Mouse (Mus musculus): ENCODE measurements at regions not wholly inside any gene's neighbourhood (a gene's known extent, or its start where the extent isn't known, plus 50 kb on each side); places are given as distances from the start of the nearest gene placed in this dataset.

DNA sequence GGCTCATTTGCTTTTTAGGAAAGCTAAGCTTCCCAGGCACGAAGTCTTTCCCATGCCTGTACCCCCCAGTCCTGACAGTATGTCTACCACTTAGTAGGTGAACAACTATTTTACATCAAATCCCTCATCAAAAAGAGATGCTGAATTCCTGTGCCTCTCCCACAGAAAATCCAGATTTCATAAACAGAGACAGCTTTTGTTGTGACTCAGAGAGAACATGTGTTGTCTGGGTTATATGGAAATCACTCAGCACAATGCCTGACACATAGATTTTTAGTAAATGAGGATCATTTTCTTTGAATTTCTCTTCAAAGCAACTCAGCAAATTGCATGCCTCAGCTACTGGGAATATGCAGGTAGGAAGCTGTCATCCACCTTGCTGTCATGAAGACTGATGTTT, 193.5 kb downstream of the Usp46 start:
- DNase-seq (ENCODE audit: low spot score), result no peak

DNA sequence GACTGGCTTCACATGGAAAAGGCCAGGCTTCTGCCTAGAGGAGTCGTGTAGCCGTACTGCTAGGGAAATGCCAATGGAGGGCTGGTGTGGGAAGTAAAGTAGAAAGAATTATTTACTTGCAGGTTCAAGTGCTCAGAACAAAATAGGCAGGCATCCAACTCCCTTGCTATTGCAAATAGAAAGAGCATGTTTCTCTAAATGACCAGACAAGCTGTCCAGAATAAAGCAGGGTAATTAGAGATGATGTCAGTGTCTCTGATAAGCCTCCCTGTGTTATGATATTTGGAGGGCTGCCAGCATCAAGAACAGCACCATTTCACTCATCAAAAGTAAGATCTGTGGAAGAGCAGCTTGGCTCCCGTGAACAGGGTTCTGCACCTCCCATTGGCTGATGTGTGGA, 192.4 kb downstream of the Usp46 start:
- DNase-seq (ENCODE audit: low spot score), result no peak

DNA sequence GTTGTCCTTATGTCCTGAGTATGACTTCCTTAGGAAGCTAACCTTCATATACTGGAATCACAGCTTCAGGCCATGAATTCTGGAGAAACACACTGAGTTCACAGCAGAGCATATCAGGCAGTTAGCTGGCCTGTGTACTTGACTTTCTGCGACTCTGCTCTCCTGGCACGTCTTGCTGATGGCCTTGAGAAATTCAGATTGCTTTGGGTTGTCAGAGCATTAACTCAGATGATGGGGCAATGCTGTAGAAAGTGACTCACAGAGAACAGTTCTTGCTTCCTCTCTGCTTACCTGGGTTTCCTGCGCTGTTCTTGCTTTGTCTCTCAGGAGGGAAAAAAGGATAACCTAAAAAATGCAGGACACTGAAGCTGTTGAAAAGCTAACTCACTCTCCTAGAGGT, 187.3 kb downstream of the Usp46 start:
- no peak for DNase-seq (ENCODE audit: low spot score)

DNA sequence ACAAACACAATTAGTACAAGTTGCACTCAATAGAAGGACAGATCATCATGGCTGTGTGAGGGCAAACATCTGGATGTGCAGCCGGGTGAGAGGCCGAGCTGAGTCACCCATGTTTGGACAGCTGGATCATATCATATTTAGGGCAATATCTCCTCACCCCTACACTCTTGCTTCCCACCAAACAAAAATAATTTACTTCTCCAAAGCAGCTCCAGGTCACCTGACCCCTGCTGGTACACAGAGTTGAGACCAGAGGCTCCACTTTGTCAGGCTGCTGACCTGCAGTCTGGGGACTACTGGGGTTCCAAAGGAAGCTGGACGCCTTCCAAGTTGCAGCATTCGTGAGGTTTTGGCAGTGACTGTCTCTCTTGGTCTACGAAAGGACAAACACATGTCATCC, 186.3 kb downstream of the Usp46 start:
- DNase-seq (ENCODE audit: low spot score), result no peak

DNA sequence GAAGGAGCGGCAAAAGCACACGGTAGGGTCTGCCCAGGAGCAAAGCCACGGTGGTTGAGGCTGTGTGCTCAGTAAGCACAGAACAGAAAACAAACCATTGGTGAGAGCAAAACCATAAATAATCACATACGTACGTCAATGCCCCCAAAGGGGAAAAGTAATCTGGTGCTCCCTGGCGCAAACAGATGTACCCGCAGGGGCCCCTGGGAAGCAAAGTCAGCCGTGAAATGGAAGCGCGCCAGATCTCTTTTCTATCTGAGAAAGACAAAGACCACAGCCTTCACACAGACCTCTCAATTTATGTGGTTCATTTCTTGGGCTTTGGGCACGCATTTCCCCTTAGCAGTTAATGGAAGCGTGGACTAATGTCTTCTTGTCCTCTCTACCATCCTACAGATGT, 183.2 kb downstream of the Usp46 start:
- DNase-seq (ENCODE audit: low spot score), result no peak

DNA sequence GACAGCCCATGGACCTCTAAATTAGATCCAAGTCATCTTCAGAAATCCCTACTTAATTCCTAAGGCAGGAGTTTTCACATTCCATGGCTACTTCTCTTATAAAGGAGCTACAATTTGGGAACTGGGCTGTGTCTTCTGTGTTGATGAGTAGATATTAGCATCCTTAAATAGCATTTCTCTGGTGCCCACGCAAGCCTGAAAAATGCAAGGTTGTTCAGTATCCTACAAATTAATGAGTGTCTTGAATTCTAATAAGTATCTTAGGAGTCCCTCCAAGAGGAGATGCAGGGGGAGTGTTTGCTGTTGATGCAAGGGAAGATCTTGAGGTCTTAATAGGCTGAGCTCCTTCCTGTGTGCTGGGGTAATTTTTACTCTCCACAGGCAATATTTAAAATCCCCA, 182.5 kb downstream of the Usp46 start:
- no peak for DNase-seq (ENCODE audit: low spot score)

DNA sequence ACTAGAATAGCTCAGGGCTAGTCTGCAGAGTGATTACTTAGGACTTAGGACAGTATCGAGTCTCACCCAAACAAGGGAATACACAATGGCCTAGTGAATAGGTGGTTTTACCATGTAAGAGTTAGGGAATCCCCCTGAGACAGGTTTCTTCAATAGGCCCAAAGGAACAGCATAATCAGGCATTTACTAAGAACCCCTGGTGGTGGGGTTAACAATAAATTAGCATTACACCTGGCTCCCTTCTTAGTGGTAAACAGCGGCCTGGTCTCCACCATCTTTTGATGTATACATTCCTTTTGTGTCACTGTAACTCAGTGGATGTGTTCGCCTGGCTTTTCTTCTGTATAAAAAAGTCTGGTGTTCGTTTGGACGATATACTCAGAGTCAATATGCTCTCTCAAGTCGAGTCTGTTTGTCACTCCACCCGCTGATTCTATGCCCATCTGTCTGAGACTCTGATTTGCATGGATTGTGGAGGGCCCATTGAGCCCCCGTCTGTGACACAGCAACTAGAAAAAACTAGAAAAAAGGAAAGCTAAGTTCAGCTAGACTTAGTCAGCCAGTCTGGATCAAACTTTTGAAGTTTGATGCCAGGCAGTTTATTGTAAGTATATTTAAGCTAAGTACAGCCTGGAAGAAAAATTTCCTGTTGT, 180.8 kb downstream of the Usp46 start:
- no peak for DNase-seq (ENCODE audit: low spot score)

DNA sequence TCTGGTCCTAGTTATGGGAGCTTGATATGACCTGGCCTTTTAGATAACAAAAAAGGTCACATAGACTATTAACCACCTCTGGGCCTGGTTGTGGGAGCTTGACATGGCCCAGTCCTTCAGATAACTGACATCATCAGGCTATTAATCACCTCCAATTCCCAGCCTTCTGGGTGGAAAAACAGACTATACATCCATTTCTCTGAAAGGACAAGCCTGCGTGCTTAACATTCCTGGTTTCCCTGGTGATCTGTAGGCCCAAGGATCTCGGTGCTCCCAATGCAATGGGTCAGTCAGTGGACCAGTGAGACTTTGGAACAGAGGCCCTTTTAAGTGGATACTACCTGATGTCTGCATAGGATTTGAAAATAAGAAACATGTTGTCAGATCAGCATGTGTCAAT, 179.8 kb downstream of the Usp46 start:
- no peak for DNase-seq (ENCODE audit: low spot score)

DNA sequence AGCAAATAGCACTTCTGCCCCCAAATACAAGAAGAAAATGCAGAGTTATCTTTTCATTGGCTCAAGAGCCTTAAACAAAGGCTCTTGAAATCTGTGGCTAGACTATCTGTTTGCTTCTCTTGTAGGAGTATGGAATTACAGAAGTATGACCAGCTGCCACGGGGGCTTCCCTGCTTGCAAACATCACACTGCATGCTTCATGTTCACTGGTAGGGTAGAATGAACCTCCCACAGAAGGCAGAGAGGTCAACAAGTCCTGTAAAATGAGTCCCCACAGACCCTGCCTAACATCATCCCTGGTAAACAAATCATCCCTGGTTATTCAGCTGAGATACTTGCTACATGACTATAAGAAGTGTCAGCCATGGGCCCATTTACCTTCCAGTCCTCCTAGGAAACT, 178.9 kb downstream of the Usp46 start:
- no peak for DNase-seq (ENCODE audit: low spot score)

DNA sequence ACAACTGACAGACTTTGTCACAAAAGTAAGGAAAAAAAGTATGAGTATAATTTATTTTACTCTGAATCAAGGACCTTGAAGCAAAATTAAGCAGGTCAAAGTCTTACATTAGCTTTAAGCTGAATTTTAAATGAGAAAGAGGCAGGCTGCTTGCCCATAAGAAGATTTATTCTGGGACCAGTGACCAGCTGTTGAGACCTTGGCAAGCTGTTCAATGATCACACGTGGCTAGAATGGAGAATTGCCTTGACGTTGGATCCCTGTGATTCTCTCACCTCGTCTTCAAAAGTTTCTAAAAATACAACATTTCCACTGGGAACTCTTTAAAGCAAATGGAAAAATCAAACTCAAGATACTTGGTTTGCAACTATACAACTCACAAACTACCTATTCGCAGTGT, 177.3 kb downstream of the Usp46 start:
- no peak for DNase-seq (ENCODE audit: low spot score)

DNA sequence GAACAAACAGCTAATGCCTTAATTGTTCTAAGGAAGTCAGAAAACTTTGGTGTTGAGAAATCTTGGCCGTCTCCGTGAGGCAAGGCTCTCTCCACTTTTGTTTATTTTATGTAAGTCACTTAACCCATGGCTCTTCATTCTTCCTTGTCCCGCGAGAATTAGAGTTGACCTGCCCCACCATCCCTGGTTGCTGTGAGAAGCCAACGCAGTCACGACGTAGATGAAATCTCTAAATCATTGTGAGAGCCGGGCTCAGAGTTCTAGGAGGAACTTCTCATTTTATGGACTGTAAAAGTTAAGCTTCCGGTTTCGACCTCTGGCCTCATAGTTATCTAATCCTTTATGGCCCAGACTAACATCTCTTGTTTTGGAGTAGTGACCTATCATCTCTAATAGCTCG, 176.6 kb downstream of the Usp46 start:
- DNase-seq (ENCODE audit: low spot score), result no peak

DNA sequence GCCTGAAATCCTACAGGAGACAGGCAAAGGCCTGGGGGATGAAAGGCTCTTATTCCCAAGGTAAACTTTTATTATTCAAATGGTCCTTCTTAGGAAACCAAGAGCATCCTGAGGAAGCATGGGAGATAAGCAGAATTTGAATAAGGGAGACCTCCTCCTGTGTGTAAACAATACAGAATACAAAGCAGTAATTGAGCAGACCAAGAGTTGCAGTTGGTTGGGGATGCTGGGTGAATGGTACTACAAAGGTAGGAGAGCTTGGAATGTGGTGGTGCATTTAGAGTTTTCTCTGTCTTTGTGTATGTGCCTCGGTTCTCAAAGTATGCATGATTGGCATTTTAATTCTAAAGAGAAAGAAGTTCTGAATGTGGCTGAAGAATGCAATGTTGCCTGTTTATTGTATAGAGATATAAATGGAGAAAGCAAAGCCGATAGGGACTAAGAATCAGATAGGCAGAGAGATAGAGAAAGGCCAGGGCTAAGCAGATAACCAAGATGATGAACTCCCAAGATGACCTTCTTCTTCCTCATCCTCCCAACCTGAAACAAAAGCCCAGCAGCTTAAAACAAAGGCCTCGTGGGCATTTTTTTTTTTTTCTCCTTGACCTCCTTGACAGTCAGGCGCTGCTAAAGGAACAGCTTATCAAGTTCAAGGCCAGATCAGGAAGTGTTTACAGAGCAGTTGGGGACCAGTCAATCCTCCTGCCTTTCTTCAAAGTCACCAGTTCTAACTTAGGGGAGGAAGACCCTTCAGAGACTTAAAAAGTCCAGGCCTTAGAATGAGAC, 175.6 kb downstream of the Usp46 start:
- no peak for DNase-seq (ENCODE audit: low spot score)

DNA sequence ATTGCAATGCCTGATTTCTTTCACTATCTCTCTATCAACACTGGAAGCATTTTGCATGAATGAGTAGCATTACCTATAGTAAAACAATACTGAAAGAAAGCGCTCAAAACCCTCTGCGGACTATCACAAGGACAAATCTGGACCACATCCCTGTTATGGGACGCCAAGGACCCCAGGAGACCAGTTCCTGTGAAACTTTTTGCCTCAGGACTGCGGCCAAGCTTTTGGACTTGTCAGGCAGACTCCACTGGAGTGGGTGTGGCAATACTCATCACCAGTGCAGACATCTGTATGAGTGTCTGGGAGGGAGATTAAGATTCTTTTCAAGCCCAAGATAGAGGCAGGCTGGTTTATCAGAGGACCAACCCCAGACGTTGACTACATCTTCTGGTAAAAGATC, 173.0 kb downstream of the Usp46 start:
- DNase-seq (ENCODE audit: low spot score), result no peak

DNA sequence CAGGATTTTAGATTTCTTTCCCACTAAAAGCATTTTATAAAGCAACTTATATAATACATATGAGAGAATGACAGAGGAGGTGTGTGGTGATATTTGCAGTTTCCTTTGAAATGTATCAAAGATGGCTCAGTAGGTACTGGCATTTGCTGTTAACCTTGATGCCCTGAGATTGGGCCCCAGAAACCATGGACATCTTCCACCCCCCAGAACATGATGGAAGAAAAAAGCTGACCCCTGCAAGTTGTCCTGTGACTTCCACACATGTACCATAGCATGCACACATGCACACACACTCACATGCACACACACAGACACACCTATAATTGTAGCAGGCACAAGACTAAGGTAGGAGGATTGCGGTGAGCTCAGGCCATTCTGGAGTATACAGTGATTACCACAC, 171.4 kb downstream of the Usp46 start:
- DNase-seq (ENCODE audit: low spot score), result no peak

DNA sequence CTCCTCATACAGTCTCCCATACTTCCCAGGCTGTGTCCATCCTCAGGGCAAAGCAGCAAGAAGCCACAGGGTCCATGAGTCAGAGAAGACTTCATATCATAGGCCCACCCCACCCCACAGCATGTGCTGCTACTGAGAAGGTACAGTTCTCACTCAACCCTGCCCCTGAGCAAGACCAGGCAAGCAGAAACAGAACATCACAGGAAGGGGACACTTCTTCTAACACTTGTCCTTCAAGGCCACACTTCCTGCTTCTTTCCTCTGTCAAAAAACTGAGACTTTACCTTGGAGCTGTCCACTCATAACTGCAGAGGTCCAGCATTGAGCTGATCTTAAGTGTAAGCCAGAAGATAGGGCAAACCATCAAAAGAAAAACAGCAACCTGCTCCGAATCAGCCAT, 166.6 kb downstream of the Usp46 start:
- no peak for DNase-seq (ENCODE audit: low spot score)

DNA sequence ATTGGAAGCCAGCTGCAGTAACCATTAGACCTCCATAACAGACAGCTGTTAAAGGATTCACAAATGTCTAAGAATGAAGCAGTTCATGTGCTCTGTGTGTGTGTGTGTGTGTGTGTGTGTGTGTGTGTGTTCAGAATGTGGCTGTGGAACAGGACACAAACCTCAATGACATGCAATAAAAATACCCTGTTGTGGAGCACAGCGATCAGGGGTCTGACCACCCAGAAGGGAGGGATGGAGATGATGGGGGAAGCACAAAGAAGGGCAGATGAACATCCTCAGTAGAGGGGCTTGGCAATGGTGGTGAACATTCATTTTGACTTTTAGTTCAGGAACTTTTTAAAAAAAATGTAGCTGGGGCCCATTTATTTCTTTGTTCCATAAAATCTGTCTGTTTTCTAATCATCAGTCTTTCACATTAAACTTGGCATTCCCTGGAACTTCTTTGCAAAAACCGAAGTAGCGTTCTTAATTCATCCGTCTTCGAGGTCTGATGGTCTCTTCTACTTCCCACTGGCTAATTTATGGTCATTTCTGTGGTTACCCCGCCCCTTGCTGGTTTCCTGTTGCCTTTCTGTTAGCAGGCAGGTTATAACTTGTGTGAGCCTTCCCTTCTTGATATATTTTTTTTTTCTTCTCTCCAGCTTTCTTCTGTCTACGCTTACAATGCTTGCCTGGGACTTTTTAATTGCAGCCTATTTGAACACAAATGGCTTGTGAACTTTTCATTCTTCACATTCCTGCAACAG, 165.6 kb downstream of the Usp46 start:
- no peak for DNase-seq (ENCODE audit: low spot score)

DNA sequence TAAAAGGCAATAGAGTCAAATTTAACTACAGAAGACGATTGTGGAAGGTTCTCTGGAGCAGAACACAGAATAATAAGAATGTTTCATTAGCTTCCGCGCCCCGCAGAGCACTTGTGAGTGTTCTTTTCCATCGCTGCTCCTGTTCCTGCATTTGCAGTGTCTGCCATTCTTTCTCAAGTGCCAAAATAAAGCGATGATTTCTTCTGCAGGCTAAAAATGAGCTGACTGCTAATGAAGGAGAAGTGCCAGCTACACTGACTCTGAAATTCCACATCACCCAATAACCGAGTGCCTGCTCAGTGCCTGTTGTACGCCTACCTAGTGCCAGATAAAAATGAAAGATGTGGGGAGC, 165.0 kb downstream of the Usp46 start:
- DNase-seq (ENCODE audit: low spot score), result peak; percentile 38

DNA sequence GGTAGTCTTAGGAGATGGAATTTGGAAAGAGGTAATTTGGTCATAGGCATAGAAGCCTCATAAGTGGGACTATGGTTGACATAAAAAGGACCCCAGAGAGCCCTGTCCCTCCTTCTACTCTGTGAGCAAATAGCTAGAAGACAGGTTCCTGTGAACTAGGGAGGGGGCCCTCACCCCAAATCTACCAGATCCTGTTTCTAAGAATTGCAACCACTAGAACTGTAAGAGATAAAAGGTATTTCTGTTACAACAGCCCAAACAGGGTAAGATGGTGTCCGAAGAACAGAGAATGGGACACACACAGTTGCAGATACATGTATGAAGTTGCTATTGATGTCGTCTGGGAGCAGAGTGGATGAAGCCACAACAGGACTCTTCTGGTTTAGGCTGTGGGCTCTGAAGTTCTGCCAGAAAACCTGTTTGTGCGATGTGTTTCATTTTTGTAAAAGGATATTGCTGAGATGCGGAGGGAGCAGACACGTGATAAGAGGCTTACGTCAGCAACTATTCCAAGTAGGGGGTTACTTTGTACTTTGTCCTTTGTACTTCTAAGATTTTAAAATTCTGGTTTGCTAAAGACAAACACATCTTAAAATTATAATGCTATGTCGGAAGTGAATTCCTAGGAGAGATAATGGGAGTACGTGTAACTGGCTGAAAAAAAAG, 164.0 kb downstream of the Usp46 start:
- no peak for DNase-seq (ENCODE audit: low spot score)

DNA sequence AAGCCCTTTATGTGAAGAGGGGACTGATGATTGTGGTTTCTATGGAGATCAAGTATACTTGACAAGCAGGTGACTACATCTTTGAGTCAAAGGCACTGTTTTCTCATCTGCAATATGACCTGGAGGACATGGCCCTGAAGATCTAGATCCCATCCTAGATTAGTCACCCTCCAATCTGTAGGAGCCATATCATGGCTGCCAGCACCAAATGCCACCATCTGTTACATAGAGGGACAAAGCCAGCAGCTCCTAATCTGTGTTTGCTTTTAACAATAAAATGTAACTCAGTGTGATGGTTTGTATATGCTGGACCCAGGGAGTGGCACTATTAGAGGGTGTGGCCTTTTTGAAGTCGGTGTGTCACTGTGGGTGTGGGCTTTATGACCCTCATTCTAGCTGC, 156.1 kb downstream of the Usp46 start:
- no peak for DNase-seq (ENCODE audit: low spot score)

DNA sequence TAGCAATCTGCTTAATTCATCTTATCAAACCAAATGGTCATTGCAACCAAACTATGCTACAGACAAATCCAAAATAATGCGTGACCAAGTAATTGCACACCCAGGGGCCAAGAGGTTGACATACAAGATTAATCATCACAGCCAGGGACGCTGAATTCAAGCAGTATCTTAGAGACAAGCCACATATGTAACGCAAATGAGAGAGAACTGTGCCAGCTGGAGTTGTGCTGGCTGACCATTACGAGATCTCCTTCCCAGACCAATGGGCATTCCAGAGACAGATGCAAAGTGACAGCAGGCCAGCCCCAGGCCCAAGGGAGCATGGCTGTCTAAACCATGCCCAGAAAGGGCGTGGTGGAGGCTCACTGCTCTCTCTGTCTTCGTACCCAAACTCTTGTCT, 155.1 kb downstream of the Usp46 start:
- no peak for DNase-seq (ENCODE audit: low spot score)

DNA sequence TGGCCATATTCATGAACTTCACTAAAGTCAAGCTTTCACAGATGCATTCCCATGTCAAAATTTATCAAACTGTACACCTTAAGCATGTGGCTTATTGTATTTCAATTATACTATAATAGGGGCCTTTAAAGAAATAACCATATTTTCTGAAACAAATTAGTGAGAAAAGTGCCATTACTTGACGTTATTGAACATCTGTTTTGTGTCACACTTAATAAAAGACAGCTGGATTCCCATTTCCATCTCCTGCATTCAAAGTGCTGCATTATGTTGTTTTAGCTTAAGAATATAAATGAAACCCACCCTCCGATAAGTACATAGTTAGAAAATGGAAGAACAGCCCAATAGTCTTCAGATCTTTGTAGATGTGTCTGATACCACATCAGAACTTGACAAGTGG, 150.2 kb downstream of the Usp46 start:
- DNase-seq (ENCODE audit: low spot score), result no peak

DNA sequence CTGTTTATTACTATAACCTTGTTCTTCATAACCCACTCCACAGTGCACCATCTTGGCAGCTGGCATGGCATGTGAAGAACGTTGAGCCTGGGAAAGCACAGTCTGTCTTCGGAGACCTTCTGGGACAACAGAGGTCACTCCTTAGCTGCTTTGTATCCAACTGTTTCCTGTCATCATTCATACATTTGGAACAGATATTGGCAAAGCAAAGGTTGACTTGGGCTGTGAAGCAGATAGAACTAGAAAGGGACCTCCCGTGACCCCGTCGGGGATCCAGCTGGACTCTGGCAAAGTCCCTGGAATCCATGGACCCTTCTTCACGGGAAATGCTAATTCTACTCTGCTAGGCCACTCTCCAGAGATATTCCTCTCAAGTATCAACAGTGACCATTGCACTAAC, 148.3 kb downstream of the Usp46 start:
- DNase-seq (ENCODE audit: low spot score), result no peak

DNA sequence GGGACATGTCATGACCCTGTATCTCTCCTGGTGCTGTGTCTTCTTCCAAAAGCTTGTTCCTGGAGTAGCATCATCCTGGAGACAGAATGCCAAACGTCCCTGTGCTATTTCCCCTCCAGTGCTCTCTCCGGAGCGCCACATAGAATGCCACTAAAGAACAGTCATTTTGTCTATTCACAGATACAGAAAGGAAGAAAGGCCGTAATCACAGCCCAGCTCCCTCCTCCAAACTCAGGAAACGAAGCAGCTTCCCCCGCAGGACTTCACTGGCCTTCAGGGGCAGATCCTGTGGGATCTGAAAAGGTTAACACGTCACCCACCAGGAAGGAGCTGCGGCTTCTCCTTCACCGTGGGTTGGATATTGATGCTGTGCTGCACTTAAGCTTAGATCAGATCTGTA, 140.7 kb downstream of the Usp46 start:
- no peak for DNase-seq (ENCODE audit: low spot score)
